Mouse (Mus musculus): Measurements from ENCODE around the gene Ncapd2. TPM values are rescaled to one million over a fixed set of nuclear protein-coding genes. Genes with fewer than 3 reads are reported as not detected.

The Ncapd2 gene
- polyA plus RNA-seq, 1 experiment from 2014 or later = 67.5 TPM

- Histone ChIP-seq H3K27ac (replicated peaks in 1 of 2; ENCODE audit: control insufficient read depth in 1 of 2, insufficient read depth in 1 of 2, low read depth in 2 of 2, low read length in 2 of 2) (peak overlapping the region in 1 of 2 experiments; percentile 86; a peak in 3 of 4 replicates), H3K27me3 (ENCODE audit: control insufficient read depth, insufficient read depth, low read length) (no peaks in the 10 kb centered on the region), H3K4me1 (ENCODE audit: control insufficient read depth in 2 of 2, insufficient read depth in 2 of 2, low read length in 2 of 2) (peaks cover 11 to 33% of the 10 kb centered on the region in 2 experiments; a peak in 3 of 4 replicates), H3K9me3 (ENCODE audit: control insufficient read depth, low read length) (no peaks in the 10 kb centered on the region), H3K4me3 (ENCODE audit: control insufficient read depth in 1 of 2, insufficient read depth in 1 of 2, low read depth in 1 of 2, low read length in 2 of 2) (no peak overlapping the region), H3K36me3 (ENCODE audit: control insufficient read depth, insufficient read depth, low read length) (peaks cover 85% of the 10 kb centered on the region), H3K9ac (ENCODE audit: low read length) (peak overlapping the region; percentile 3; the same call in 1 of the 2 replicates), H3K4me2 (ENCODE audit: low read length) (no peak overlapping the region)
- ATAC-seq (ENCODE audit: insufficient number of reproducible peaks, insufficient read depth, low FRiP score, low read depth) = no peak
- WGBS = 67% methylated on average over 7 of the region's 7 CpGs
Measured at GRCm38 (mm10) chr6:125159773-125160557, 31.5 kb downstream of the Ncapd2 start.

- H3K27me3 ChIP-seq (ENCODE audit: control insufficient read depth, insufficient read depth, low read length) = no peaks in the 10 kb centered on the region
- no peak overlapping the region for H3K4me3 ChIP-seq (ENCODE audit: control insufficient read depth in 1 of 2, insufficient read depth in 1 of 2, low read depth in 1 of 2, low read length in 2 of 2)
- H3K9ac ChIP-seq (ENCODE audit: low read length) = no peak overlapping the region
- 82% methylated on average over 15 of the region's 15 CpGs for WGBS
- no peak overlapping the region for H3K4me2 ChIP-seq (ENCODE audit: low read length)
- peaks cover 11 to 30% of the 10 kb centered on the region in 2 experiments; a peak in 3 of 4 replicates for H3K4me1 ChIP-seq (ENCODE audit: control insufficient read depth in 2 of 2, insufficient read depth in 2 of 2, low read length in 2 of 2)
- peaks cover 82% of the 10 kb centered on the region for H3K36me3 ChIP-seq (ENCODE audit: control insufficient read depth, insufficient read depth, low read length)
- ATAC-seq (ENCODE audit: insufficient number of reproducible peaks, insufficient read depth, low FRiP score, low read depth) = no peak
- H3K27ac ChIP-seq (replicated peaks in 1 of 2; ENCODE audit: control insufficient read depth in 1 of 2, insufficient read depth in 1 of 2, low read depth in 2 of 2, low read length in 2 of 2) = no peak overlapping the region
- no peaks in the 10 kb centered on the region for H3K9me3 ChIP-seq (ENCODE audit: control insufficient read depth, low read length)
Measured at GRCm38 (mm10) chr6:125158944-125159492, 32.5 kb downstream of the Ncapd2 start.

- no peak overlapping the region for H3K4me3 ChIP-seq (ENCODE audit: control insufficient read depth in 1 of 2, insufficient read depth in 1 of 2, low read depth in 1 of 2, low read length in 2 of 2)
- no peaks in the 10 kb centered on the region for H3K9me3 ChIP-seq (ENCODE audit: control insufficient read depth, low read length)
- H3K9ac ChIP-seq (ENCODE audit: low read length) = no peak overlapping the region
- no peaks in the 10 kb centered on the region for H3K27me3 ChIP-seq (ENCODE audit: control insufficient read depth, insufficient read depth, low read length)
- H3K4me2 ChIP-seq (ENCODE audit: low read length) = no peak overlapping the region
- no peak for ATAC-seq (ENCODE audit: insufficient number of reproducible peaks, insufficient read depth, low FRiP score, low read depth)
- WGBS = 75% methylated on average over 7 of the region's 7 CpGs
- peaks cover 84% of the 10 kb centered on the region for H3K36me3 ChIP-seq (ENCODE audit: control insufficient read depth, insufficient read depth, low read length)
- H3K27ac ChIP-seq (replicated peaks in 1 of 2; ENCODE audit: control insufficient read depth in 1 of 2, insufficient read depth in 1 of 2, low read depth in 2 of 2, low read length in 2 of 2) = no peak overlapping the region
- H3K4me1 ChIP-seq (ENCODE audit: control insufficient read depth in 2 of 2, insufficient read depth in 2 of 2, low read length in 2 of 2) = peaks cover 11 to 21% of the 10 kb centered on the region in 2 experiments; a peak in 3 of 4 replicates
Measured at GRCm38 (mm10) chr6:125156903-125157614, 34.4 kb downstream of the Ncapd2 start.

GRCm38 (mm10) chr6:125156491-125156890, 35.0 kb downstream of the Ncapd2 start:
- Histone ChIP-seq H3K27ac (replicated peaks in 1 of 2; ENCODE audit: control insufficient read depth in 1 of 2, insufficient read depth in 1 of 2, low read depth in 2 of 2, low read length in 2 of 2) (no peak overlapping the region), H3K4me2 (ENCODE audit: low read length) (no peak overlapping the region), H3K27me3 (ENCODE audit: control insufficient read depth, insufficient read depth, low read length) (no peaks in the 10 kb centered on the region), H3K36me3 (ENCODE audit: control insufficient read depth, insufficient read depth, low read length) (peaks cover 84% of the 10 kb centered on the region), H3K4me3 (ENCODE audit: control insufficient read depth in 1 of 2, insufficient read depth in 1 of 2, low read depth in 1 of 2, low read length in 2 of 2) (no peak overlapping the region), H3K9me3 (ENCODE audit: control insufficient read depth, low read length) (no peaks in the 10 kb centered on the region), H3K9ac (ENCODE audit: low read length) (no peak overlapping the region), H3K4me1 (ENCODE audit: control insufficient read depth in 2 of 2, insufficient read depth in 2 of 2, low read length in 2 of 2) (peaks cover 9 to 17% of the 10 kb centered on the region in 2 experiments; a peak in 3 of 4 replicates)
- WGBS = 95% methylated on average over 3 of the region's 3 CpGs
- no peak for ATAC-seq (ENCODE audit: insufficient number of reproducible peaks, insufficient read depth, low FRiP score, low read depth)

GRCm38 (mm10) chr6:125155262-125155661, 36.2 kb downstream of the Ncapd2 start:
- Histone ChIP-seq H3K9ac (ENCODE audit: low read length) (no peak overlapping the region), H3K9me3 (ENCODE audit: control insufficient read depth, low read length) (no peaks in the 10 kb centered on the region), H3K4me2 (ENCODE audit: low read length) (no peak overlapping the region), H3K4me1 (ENCODE audit: control insufficient read depth in 2 of 2, insufficient read depth in 2 of 2, low read length in 2 of 2) (peaks cover 0 to 8% of the 10 kb centered on the region in 2 experiments; a peak in 1 of 4 replicates), H3K4me3 (ENCODE audit: control insufficient read depth in 1 of 2, insufficient read depth in 1 of 2, low read depth in 1 of 2, low read length in 2 of 2) (no peak overlapping the region), H3K36me3 (ENCODE audit: control insufficient read depth, insufficient read depth, low read length) (peaks cover 78% of the 10 kb centered on the region), H3K27ac (replicated peaks in 1 of 2; ENCODE audit: control insufficient read depth in 1 of 2, insufficient read depth in 1 of 2, low read depth in 2 of 2, low read length in 2 of 2) (no peak overlapping the region), H3K27me3 (ENCODE audit: control insufficient read depth, insufficient read depth, low read length) (no peaks in the 10 kb centered on the region)
- ATAC-seq (ENCODE audit: insufficient number of reproducible peaks, insufficient read depth, low FRiP score, low read depth) = no peak
- WGBS = 89% methylated on average over 8 of the region's 8 CpGs

- ATAC-seq (ENCODE audit: insufficient number of reproducible peaks, insufficient read depth, low FRiP score, low read depth) = no peak
- no peak overlapping the region for H3K4me3 ChIP-seq (ENCODE audit: control insufficient read depth in 1 of 2, insufficient read depth in 1 of 2, low read depth in 1 of 2, low read length in 2 of 2)
- peaks cover 4 to 9% of the 10 kb centered on the region in 2 experiments for H3K4me1 ChIP-seq (ENCODE audit: control insufficient read depth in 2 of 2, insufficient read depth in 2 of 2, low read length in 2 of 2)
- no peak overlapping the region for H3K27ac ChIP-seq (replicated peaks in 1 of 2; ENCODE audit: control insufficient read depth in 1 of 2, insufficient read depth in 1 of 2, low read depth in 2 of 2, low read length in 2 of 2)
- H3K4me2 ChIP-seq (ENCODE audit: low read length) = no peak overlapping the region
- peaks cover 71% of the 10 kb centered on the region for H3K36me3 ChIP-seq (ENCODE audit: control insufficient read depth, insufficient read depth, low read length)
- H3K27me3 ChIP-seq (ENCODE audit: control insufficient read depth, insufficient read depth, low read length) = no peaks in the 10 kb centered on the region
- no peaks in the 10 kb centered on the region for H3K9me3 ChIP-seq (ENCODE audit: control insufficient read depth, low read length)
- no peak overlapping the region for H3K9ac ChIP-seq (ENCODE audit: low read length)
Measured at GRCm38 (mm10) chr6:125154550-125154949, 37.0 kb downstream of the Ncapd2 start.

- Histone ChIP-seq H3K4me3 (ENCODE audit: control insufficient read depth in 1 of 2, insufficient read depth in 1 of 2, low read depth in 1 of 2, low read length in 2 of 2) (no peak overlapping the region), H3K9me3 (ENCODE audit: control insufficient read depth, low read length) (no peaks in the 10 kb centered on the region), H3K9ac (ENCODE audit: low read length) (no peak overlapping the region), H3K4me1 (ENCODE audit: control insufficient read depth in 2 of 2, insufficient read depth in 2 of 2, low read length in 2 of 2) (peaks cover 12 to 17% of the 10 kb centered on the region in 2 experiments), H3K27ac (replicated peaks in 1 of 2; ENCODE audit: control insufficient read depth in 1 of 2, insufficient read depth in 1 of 2, low read depth in 2 of 2, low read length in 2 of 2) (no peak overlapping the region), H3K36me3 (ENCODE audit: control insufficient read depth, insufficient read depth, low read length) (peaks cover 62% of the 10 kb centered on the region), H3K27me3 (ENCODE audit: control insufficient read depth, insufficient read depth, low read length) (no peaks in the 10 kb centered on the region), H3K4me2 (ENCODE audit: low read length) (no peak overlapping the region)
- 81% methylated on average over 4 of the region's 4 CpGs for WGBS
- ATAC-seq (ENCODE audit: insufficient number of reproducible peaks, insufficient read depth, low FRiP score, low read depth) = no peak
Measured at GRCm38 (mm10) chr6:125153682-125154081, 37.8 kb downstream of the Ncapd2 start.
